Mouse (Mus musculus): ENCODE results near the gene Adap1. TPM values are rescaled to one million over a fixed set of nuclear protein-coding genes. Genes with fewer than 3 reads are reported as not detected.

Gene Adap1
- polyA plus RNA-seq, 1 experiment = 29.5 TPM

DNA sequence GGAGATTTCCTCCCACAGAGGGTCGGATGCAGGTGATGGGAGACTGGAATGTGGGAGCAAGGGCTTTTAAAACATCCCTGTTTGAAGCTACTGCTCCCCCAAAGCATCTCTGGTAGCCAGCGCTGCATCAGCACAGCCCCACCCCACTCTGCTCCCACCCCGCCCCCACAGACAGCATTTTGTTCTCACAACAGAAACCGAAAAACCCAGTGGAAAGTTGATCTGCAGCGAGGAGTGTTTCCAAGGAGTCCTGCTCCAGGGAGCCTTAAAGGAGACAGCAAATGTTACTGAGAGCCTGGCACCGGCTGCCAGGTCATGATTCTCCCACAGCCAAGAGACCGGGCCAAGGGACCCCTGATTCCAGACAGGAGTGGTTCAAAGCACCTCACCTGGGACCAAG lies 5.3 kb upstream of the Adap1 start:
- peaks cover 4% of the 10 kb centered on the region; the same call in 1 of the 2 replicates for H3K4me1 ChIP-seq (ENCODE audit: control insufficient read depth, insufficient read depth, low read length)
- 67% methylated on average over 7 of the region's 7 CpGs for WGBS
- no peaks in the 10 kb centered on the region for H3K36me3 ChIP-seq (ENCODE audit: control insufficient read depth, insufficient read depth, low read length)
- no peaks in the 10 kb centered on the region for H3K27me3 ChIP-seq (replicated peaks; ENCODE audit: control insufficient read depth, insufficient read depth, low read length)
- H3K27ac ChIP-seq (ENCODE audit: insufficient read depth, low read depth, low read length) = no peak overlapping the region
- no peak overlapping the region for H3K4me3 ChIP-seq (ENCODE audit: insufficient read depth, low read depth, low read length)
- no peak for DNase-seq
- TF ChIP-seq CTCF (conservative IDR thresholded peaks at IDR 0.05; ENCODE audit: insufficient read depth, insufficient read length, low read depth, low read length) (no peak), POLR2A (IDR thresholded peaks at IDR 0.05; ENCODE audit: low read depth, low read length) (no peak)

DNA sequence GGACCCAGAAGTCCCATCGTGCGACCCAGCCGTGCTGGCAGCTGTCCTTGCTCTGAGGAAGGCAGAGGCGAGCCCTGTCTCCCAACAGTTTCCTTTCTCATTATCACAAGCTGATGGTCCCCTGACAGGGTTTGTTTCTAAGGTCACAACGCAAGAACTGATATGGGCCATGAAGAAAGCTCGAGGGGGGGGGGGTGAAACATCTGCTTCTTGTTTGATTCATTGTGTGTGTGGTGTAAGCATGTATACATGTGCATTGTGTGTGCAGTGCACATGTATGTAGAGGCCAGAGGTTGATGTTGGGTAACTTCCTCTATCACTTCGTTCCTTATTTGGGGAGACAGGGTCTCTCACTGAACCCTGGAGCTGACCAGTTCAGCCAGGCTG lies 2.2 kb upstream of the Adap1 start:
- no peak for DNase-seq
- no peak overlapping the region for H3K27ac ChIP-seq (ENCODE audit: insufficient read depth, low read depth, low read length)
- 66% methylated on average over 7 of the region's 7 CpGs for WGBS
- TF ChIP-seq CTCF (conservative IDR thresholded peaks at IDR 0.05; ENCODE audit: insufficient read depth, insufficient read length, low read depth, low read length) = no peak
- no peak for TF ChIP-seq POLR2A (IDR thresholded peaks at IDR 0.05; ENCODE audit: low read depth, low read length)
- H3K4me3 ChIP-seq (ENCODE audit: insufficient read depth, low read depth, low read length) = no peak overlapping the region
- no peaks in the 10 kb centered on the region for H3K27me3 ChIP-seq (replicated peaks; ENCODE audit: control insufficient read depth, insufficient read depth, low read length)
- H3K36me3 ChIP-seq (ENCODE audit: control insufficient read depth, insufficient read depth, low read length) = no peaks in the 10 kb centered on the region
- H3K4me1 ChIP-seq (ENCODE audit: control insufficient read depth, insufficient read depth, low read length) = peaks cover 7% of the 10 kb centered on the region; the same call in 1 of the 2 replicates

DNA sequence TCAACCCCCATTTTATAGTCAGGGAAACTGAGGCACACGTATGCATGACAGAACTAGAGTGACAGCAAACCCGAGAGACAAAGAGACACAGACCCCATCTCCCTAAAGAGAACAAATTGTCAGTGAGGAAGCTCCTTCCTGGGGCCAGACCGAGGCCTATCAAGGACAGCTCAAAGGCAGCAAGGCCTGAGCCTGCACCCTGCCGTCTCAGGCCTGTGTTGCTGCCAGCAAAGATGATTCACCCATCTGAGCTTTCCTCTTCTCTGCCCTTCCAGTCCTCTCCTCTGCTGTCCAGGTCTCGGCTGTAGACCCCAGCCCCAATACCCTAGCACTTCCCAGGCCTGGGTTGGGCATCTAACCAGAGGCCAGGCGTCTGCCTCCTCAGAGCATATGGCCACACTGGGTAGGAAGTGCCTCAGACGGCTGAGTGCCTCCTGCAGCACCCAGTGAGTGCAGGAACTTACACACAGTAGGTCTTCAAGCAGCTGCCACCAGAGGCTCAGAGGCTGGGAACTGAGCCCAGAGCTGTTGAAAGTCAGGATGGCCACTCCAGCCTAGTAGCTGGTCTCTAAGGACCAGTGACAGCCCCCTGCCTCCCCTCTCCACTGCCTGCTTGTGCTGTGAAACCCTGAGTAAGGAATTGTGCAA lies 1.7 kb upstream of the Adap1 start:
- Histone ChIP-seq H3K36me3 (ENCODE audit: control insufficient read depth, insufficient read depth, low read length) (no peaks in the 10 kb centered on the region), H3K4me3 (ENCODE audit: insufficient read depth, low read depth, low read length) (no peak overlapping the region), H3K27me3 (replicated peaks; ENCODE audit: control insufficient read depth, insufficient read depth, low read length) (no peaks in the 10 kb centered on the region), H3K27ac (ENCODE audit: insufficient read depth, low read depth, low read length) (no peak overlapping the region), H3K4me1 (ENCODE audit: control insufficient read depth, insufficient read depth, low read length) (peaks cover 3% of the 10 kb centered on the region; the same call in 1 of the 2 replicates)
- DNase-seq = no peak
- TF ChIP-seq CTCF (conservative IDR thresholded peaks at IDR 0.05; ENCODE audit: insufficient read depth, insufficient read length, low read depth, low read length) (no peak), POLR2A (IDR thresholded peaks at IDR 0.05; ENCODE audit: low read depth, low read length) (no peak)
- 90% methylated on average over 7 of the region's 7 CpGs for WGBS

DNA sequence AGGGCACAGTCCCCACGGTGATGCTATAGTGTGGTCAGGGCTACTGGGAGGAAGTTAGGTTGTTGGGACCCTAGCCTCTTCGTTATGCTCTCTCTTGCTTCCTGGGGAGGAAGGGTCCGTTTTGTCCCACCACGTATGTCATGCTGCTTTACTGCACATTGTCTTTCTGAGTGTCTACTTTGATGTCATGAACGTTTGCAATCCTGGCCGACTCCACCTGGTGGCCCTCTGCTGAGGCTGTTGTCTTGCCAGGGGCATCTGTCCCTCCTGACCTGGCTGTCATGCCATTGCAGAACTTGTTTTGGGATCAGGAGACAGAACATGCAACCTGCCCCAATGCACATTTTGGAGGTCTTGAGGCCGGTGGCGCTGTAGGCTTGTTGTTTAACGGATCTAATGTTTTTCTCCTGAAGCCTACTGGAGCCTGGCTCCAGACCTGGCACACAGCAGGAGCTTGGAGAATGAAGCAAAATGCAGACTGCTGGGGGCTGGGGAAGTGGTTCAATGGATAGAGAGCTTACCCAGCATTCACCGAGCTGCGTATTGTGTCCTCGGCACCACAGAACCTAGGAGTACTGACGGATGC lies 782 bp upstream of the Adap1 start:
- no peak for DNase-seq
- no peak overlapping the region for H3K4me3 ChIP-seq (ENCODE audit: insufficient read depth, low read depth, low read length)
- H3K36me3 ChIP-seq (ENCODE audit: control insufficient read depth, insufficient read depth, low read length) = no peaks in the 10 kb centered on the region
- TF ChIP-seq CTCF (conservative IDR thresholded peaks at IDR 0.05; ENCODE audit: insufficient read depth, insufficient read length, low read depth, low read length) = no peak
- no peak for TF ChIP-seq POLR2A (IDR thresholded peaks at IDR 0.05; ENCODE audit: low read depth, low read length)
- H3K4me1 ChIP-seq (ENCODE audit: control insufficient read depth, insufficient read depth, low read length) = 0 out of 2 replicates have a peak, but pooled peaks cover 3% of the 10 kb centered on the region
- 68% methylated on average over 13 of the region's 13 CpGs for WGBS
- H3K27ac ChIP-seq (ENCODE audit: insufficient read depth, low read depth, low read length) = no peak overlapping the region
- H3K27me3 ChIP-seq (replicated peaks; ENCODE audit: control insufficient read depth, insufficient read depth, low read length) = no peaks in the 10 kb centered on the region

DNA sequence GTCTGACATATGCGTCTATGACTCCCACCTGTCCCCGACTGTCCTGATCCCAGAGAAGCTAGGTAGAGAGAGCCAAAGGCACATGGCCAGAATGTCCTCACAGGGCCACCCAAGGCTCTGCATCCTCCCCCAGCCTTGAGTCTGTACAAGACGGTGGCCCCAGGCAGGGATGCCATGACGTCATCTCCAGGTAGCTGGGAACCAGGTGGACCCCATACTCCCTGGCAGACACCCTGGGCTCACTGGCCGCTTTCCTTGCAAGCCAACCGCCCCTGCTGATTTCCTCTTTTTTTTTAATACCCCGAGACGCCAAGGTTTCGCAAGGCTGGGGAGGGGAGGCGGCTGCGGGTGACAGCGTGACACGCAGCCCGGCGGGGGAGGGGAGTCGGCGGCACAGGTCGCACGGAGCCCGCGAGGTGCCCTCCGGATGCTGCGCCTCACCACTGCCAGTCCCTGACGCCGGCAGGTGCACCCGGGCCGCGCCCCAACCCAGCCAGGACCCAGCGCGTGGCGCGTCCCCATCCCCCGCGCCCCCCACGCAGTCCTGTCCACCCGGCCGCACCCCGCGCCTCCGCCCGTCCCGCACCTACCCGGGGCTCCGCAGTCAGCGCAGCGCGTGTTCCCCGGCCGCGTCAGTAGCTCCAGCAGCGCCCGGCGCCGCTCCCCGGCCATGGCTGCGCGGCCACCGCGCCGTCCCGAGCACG lies 579 bp downstream of the Adap1 start:
- Histone ChIP-seq H3K27me3 (replicated peaks; ENCODE audit: control insufficient read depth, insufficient read depth, low read length) (no peaks in the 10 kb centered on the region), H3K27ac (ENCODE audit: insufficient read depth, low read depth, low read length) (no peak overlapping the region), H3K36me3 (ENCODE audit: control insufficient read depth, insufficient read depth, low read length) (no peaks in the 10 kb centered on the region), H3K4me3 (ENCODE audit: insufficient read depth, low read depth, low read length) (peak overlapping the region; percentile 61), H3K4me1 (ENCODE audit: control insufficient read depth, insufficient read depth, low read length) (peaks cover 13% of the 10 kb centered on the region)
- DNase-seq = peak; percentile 43
- WGBS = 2% methylated on average over 46 of the region's 62 CpGs
- no peak for TF ChIP-seq CTCF (conservative IDR thresholded peaks at IDR 0.05; ENCODE audit: insufficient read depth, insufficient read length, low read depth, low read length)
- TF ChIP-seq POLR2A (IDR thresholded peaks at IDR 0.05; ENCODE audit: low read depth, low read length) = no peak

DNA sequence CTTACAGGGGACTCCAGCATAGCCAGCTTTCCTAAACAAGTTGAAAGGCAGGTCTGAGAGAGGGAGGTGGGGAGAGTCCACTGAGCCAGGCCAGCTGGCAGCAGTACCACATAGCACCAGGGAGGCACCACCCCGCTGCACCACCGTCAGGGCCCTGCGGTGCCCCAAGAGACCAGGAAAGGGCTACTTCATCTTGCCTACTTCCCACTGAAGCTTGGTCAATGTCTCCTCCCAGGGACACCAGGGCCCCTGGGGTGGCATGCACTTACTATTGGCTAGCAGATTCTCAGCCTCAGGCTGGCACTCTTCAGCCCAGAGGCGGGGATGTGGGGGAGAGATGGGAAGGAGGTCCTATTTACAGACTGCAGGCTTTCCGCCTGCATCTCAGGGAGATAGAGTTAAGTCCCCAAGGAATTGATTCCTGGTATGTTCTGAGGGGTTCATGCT lies 1.4 kb downstream of the Adap1 start:
- Histone ChIP-seq H3K4me3 (ENCODE audit: insufficient read depth, low read depth, low read length) (peak overlapping the region; percentile 61; the same call in 1 of the 2 replicates), H3K27ac (ENCODE audit: insufficient read depth, low read depth, low read length) (peak overlapping the region; percentile 58)

More for the DNA sequence above, 1.4 kb downstream of the Adap1 start:
- H3K36me3 ChIP-seq (ENCODE audit: control insufficient read depth, insufficient read depth, low read length) = no peaks in the 10 kb centered on the region
- 41% methylated on average over 5 of the region's 5 CpGs for WGBS
- no peaks in the 10 kb centered on the region for H3K27me3 ChIP-seq (replicated peaks; ENCODE audit: control insufficient read depth, insufficient read depth, low read length)
- H3K4me1 ChIP-seq (ENCODE audit: control insufficient read depth, insufficient read depth, low read length) = peaks cover 17% of the 10 kb centered on the region
- no peak for TF ChIP-seq POLR2A (IDR thresholded peaks at IDR 0.05; ENCODE audit: low read depth, low read length)
- no peak; the same call in 1 of the 2 replicates for TF ChIP-seq CTCF (conservative IDR thresholded peaks at IDR 0.05; ENCODE audit: insufficient read depth, insufficient read length, low read depth, low read length)
- peak; percentile 59 for DNase-seq
